Mouse (Mus musculus): ENCODE measurements around the gene Ryr2. TPM values are rescaled to one million over a fixed set of nuclear protein-coding genes. Genes with fewer than 3 reads are reported as not detected.

Gene Ryr2
- polyA plus RNA-seq, 1 experiment from 2014 or later = 8.4 TPM

DNA sequence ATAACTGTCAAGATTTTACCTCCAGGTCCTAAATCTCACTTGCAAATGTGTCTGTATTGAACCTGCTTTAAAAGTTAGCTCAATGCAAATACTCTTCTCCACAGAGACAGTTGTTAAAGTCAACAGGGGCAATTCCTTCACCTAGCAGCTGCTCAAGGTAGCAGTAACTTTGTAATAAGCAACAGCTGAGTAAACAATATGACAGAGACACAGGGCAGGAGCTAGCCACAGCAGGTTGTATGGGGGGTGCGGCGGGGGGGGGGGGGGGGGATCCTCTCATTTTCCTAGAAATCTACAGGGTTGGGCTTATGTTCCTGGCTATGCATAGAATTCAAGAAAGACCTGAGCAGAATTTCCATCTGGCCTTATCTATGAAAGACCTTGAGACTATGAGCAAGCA is 339.8 kb downstream of the Ryr2 start:
- Histone ChIP-seq H3K4me3 (replicated peaks; ENCODE audit: low read length) (no peak overlapping the region), H3K9ac (no peak overlapping the region), H3K27me3 (ENCODE audit: control insufficient read depth, insufficient read depth, low read length) (no peaks in the 10 kb centered on the region), H3K4me1 (replicated peaks; ENCODE audit: control insufficient read depth, insufficient read depth, low read length) (no peaks in the 10 kb centered on the region), H3K36me3 (replicated peaks; ENCODE audit: control insufficient read depth, insufficient read depth) (0 out of 2 replicates have a peak, but pooled peaks cover 4% of the 10 kb centered on the region), H3K27ac (no peak overlapping the region), H3K9me3 (ENCODE audit: control insufficient read depth, low read length) (no peaks in the 10 kb centered on the region), H3K4me2 (replicated peaks) (no peak overlapping the region)
- 78% methylated on average over 2 of the region's 2 CpGs for WGBS
- ATAC-seq (ENCODE audit: low FRiP score) = no peak
- no peak for DNase-seq (ENCODE audit: low spot score)

DNA sequence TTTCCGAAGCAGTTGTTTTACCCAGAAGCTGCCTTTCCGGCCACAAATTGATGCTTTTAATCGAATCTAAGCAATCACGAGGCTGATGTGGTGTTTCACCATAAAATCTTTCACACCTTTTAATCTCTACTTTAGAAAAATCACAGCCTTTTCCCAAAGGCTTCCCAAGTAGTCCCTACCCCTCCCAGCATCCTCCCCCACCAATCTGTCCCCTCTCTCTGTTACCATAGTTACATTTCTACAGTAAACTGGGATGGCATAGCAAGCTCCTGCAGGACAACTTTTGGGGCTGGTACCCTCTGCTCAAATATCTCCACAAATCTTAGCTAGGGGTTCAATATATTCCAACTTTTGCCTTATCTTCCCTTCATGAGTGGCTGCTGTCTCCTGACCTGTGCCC is 342.8 kb downstream of the Ryr2 start:
- no peaks in the 10 kb centered on the region for H3K27me3 ChIP-seq (ENCODE audit: control insufficient read depth, insufficient read depth, low read length)
- WGBS = 90% methylated on average over 4 of the region's 4 CpGs
- H3K9me3 ChIP-seq (ENCODE audit: control insufficient read depth, low read length) = no peaks in the 10 kb centered on the region
- H3K4me2 ChIP-seq (replicated peaks) = no peak overlapping the region
- H3K9ac ChIP-seq = no peak overlapping the region
- H3K27ac ChIP-seq = no peak overlapping the region
- no peaks in the 10 kb centered on the region for H3K4me1 ChIP-seq (replicated peaks; ENCODE audit: control insufficient read depth, insufficient read depth, low read length)
- no peaks in the 10 kb centered on the region for H3K36me3 ChIP-seq (replicated peaks; ENCODE audit: control insufficient read depth, insufficient read depth)
- DNase-seq (ENCODE audit: low spot score) (no peak), ATAC-seq (ENCODE audit: low FRiP score) (no peak)
- no peak overlapping the region for H3K4me3 ChIP-seq (replicated peaks; ENCODE audit: low read length)

GRCm38 (mm10) chr13:11763104-11763503 is 343.6 kb downstream of the Ryr2 start:
- Histone ChIP-seq H3K9me3 (ENCODE audit: control insufficient read depth, low read length) (no peaks in the 10 kb centered on the region), H3K4me2 (replicated peaks) (no peak overlapping the region), H3K9ac (no peak overlapping the region), H3K4me3 (replicated peaks; ENCODE audit: low read length) (no peak overlapping the region), H3K4me1 (replicated peaks; ENCODE audit: control insufficient read depth, insufficient read depth, low read length) (no peaks in the 10 kb centered on the region), H3K27me3 (ENCODE audit: control insufficient read depth, insufficient read depth, low read length) (no peaks in the 10 kb centered on the region), H3K36me3 (replicated peaks; ENCODE audit: control insufficient read depth, insufficient read depth) (no peaks in the 10 kb centered on the region), H3K27ac (no peak overlapping the region)
- DNase-seq (ENCODE audit: low spot score) = peak; percentile 79
- 87% methylated on average over 3 of the region's 3 CpGs for WGBS
- ATAC-seq (ENCODE audit: low FRiP score) = no peak; the same call in 1 of the 2 replicates

GRCm38 (mm10) chr13:11757894-11758293 is 348.9 kb downstream of the Ryr2 start:
- H3K4me3 ChIP-seq (replicated peaks; ENCODE audit: low read length) = no peak overlapping the region
- H3K4me2 ChIP-seq (replicated peaks) = no peak overlapping the region
- H3K9ac ChIP-seq = no peak overlapping the region
- no peaks in the 10 kb centered on the region for H3K4me1 ChIP-seq (replicated peaks; ENCODE audit: control insufficient read depth, insufficient read depth, low read length)
- DNase-seq (ENCODE audit: low spot score) (no peak), ATAC-seq (ENCODE audit: low FRiP score) (peak; percentile 55; the same call in 1 of the 2 replicates)
- no peaks in the 10 kb centered on the region for H3K27me3 ChIP-seq (ENCODE audit: control insufficient read depth, insufficient read depth, low read length)
- 33% methylated on average over 7 of the region's 7 CpGs for WGBS
- H3K9me3 ChIP-seq (ENCODE audit: control insufficient read depth, low read length) = no peaks in the 10 kb centered on the region
- no peak overlapping the region; the same call in 1 of the 2 replicates for H3K27ac ChIP-seq
- H3K36me3 ChIP-seq (replicated peaks; ENCODE audit: control insufficient read depth, insufficient read depth) = no peaks in the 10 kb centered on the region

DNA sequence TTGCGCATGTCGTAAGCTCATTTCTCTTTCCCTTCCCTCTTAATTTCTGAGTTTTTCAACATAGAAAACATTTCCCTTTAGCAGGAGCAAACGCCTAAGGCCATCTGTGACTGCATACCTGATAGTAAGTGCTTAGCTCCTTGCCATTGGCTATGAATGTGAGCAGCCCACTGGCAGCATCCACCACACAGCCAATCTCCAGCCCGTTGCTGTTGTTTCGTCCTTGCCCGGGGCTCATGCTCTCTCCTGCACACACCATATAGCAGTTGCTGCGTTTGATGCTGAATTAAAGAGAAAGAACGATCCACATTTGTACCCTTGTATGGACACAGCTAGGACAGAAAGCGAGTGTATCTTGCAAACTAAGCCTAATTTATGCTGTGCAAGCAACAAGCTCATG is 361.3 kb downstream of the Ryr2 start:
- H3K4me2 ChIP-seq (replicated peaks) = no peak overlapping the region
- H3K36me3 ChIP-seq (replicated peaks; ENCODE audit: control insufficient read depth, insufficient read depth) = 0 out of 2 replicates have a peak, but pooled peaks cover 11% of the 10 kb centered on the region
- no peaks in the 10 kb centered on the region for H3K4me1 ChIP-seq (replicated peaks; ENCODE audit: control insufficient read depth, insufficient read depth, low read length)
- no peaks in the 10 kb centered on the region for H3K27me3 ChIP-seq (ENCODE audit: control insufficient read depth, insufficient read depth, low read length)
- no peaks in the 10 kb centered on the region for H3K9me3 ChIP-seq (ENCODE audit: control insufficient read depth, low read length)
- ATAC-seq (ENCODE audit: low FRiP score) = no peak
- DNase-seq (ENCODE audit: low spot score) = no peak
- H3K9ac ChIP-seq = no peak overlapping the region
- H3K27ac ChIP-seq = no peak overlapping the region
- H3K4me3 ChIP-seq (replicated peaks; ENCODE audit: low read length) = no peak overlapping the region
- 92% methylated on average over 9 of the region's 9 CpGs for WGBS

DNA sequence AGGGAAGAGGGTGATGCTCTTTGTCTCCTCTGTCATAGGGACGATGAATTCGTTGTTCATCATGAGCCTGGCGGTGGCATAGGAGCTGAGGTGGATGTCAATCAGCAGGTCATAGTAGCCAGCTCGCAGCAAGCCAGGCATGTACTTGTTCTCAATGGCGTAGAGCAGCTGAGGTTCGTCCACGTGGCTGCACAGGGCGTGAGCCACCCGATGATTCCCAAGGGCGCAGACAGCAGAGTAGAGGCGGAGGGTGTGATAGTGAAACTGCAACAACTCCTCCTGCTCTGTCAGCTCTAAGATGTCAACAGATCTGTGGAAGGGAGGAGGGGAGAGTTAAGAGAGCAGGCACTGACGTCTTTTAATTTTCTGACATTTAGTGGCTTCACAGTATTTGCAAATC is 368.5 kb downstream of the Ryr2 start:
- Histone ChIP-seq H3K9ac (no peak overlapping the region), H3K27me3 (ENCODE audit: control insufficient read depth, insufficient read depth, low read length) (no peaks in the 10 kb centered on the region), H3K4me2 (replicated peaks) (no peak overlapping the region), H3K36me3 (replicated peaks; ENCODE audit: control insufficient read depth, insufficient read depth) (0 out of 2 replicates have a peak, but pooled peaks cover 12% of the 10 kb centered on the region), H3K9me3 (ENCODE audit: control insufficient read depth, low read length) (no peaks in the 10 kb centered on the region), H3K4me3 (replicated peaks; ENCODE audit: low read length) (no peak overlapping the region), H3K27ac (no peak overlapping the region), H3K4me1 (replicated peaks; ENCODE audit: control insufficient read depth, insufficient read depth, low read length) (no peaks in the 10 kb centered on the region)
- DNase-seq (ENCODE audit: low spot score) (no peak), ATAC-seq (ENCODE audit: low FRiP score) (no peak)
- WGBS = 91% methylated on average over 12 of the region's 12 CpGs

DNA sequence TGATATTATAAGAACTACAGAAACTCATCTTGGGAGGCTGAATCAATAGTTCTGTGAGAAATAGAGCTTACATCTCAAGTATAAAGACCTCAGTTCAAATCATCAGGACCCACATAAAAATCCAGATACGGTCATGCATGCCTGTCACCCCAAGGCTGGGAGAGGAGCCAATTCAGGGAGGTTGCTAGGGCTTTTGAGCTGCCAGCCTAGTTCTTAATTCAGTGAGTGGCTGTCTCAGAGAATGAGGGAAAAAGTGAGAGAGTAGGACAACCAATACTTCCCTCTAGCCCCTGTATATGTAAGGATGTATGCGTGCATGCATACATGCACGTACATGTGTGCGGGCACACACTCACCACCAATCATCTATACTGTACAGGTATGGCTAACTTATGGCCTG is 390.5 kb downstream of the Ryr2 start:
- ATAC-seq (ENCODE audit: low FRiP score) = no peak
- Histone ChIP-seq H3K4me1 (replicated peaks; ENCODE audit: control insufficient read depth, insufficient read depth, low read length) (no peaks in the 10 kb centered on the region), H3K9ac (no peak overlapping the region), H3K4me2 (replicated peaks) (no peak overlapping the region), H3K4me3 (replicated peaks; ENCODE audit: low read length) (no peak overlapping the region), H3K36me3 (replicated peaks; ENCODE audit: control insufficient read depth, insufficient read depth) (no peaks in the 10 kb centered on the region), H3K27me3 (ENCODE audit: control insufficient read depth, insufficient read depth, low read length) (no peaks in the 10 kb centered on the region), H3K9me3 (ENCODE audit: control insufficient read depth, low read length) (no peaks in the 10 kb centered on the region), H3K27ac (no peak overlapping the region)
- 95% methylated on average over 4 of the region's 4 CpGs for WGBS
- no peak for DNase-seq (ENCODE audit: low spot score)

DNA sequence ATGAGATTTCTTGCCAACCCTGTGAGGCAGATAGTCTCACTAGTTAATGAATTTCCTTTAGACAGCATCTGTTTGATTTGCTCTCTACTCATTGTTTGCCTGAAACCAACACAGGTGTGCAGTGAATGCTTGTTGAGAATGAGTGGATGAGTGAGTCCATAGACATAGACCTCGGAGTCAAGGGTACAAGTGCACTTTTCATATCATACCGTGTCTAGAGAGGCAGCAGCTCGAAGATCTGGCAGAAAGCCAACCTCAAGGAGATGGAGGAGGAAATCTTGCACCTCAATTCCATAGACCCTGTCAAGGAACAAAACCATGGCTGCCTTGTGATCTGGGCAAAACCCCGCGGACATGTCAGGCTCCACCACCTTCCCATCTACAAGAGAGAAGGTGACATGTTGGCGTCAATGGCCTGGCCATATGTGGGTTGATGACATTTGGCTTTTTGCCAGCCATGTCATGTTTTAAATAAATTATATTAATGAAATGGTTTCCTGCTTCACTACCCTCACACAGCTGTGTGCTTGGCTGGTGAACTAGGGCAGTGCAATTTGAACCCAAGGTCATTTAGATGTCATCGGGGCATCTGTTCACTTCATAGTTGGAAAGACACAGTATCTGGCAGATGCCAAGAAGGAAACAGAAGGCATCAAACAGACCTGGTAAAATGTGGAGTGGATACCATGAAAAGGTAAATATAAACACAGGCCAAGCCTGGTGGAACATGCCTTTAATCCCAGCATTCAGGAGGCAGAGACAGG is 396.9 kb downstream of the Ryr2 start:
- no peaks in the 10 kb centered on the region for H3K27me3 ChIP-seq (ENCODE audit: control insufficient read depth, insufficient read depth, low read length)
- no peak overlapping the region for H3K4me3 ChIP-seq (replicated peaks; ENCODE audit: low read length)
- ATAC-seq (ENCODE audit: low FRiP score) (peak; percentile 73; the same call in 1 of the 2 replicates), DNase-seq (ENCODE audit: low spot score) (peak; percentile 25)
- H3K4me1 ChIP-seq (replicated peaks; ENCODE audit: control insufficient read depth, insufficient read depth, low read length) = no peaks in the 10 kb centered on the region
- no peak overlapping the region for H3K4me2 ChIP-seq (replicated peaks)
- no peak overlapping the region for H3K27ac ChIP-seq
- no peak overlapping the region for H3K9ac ChIP-seq
- whole genome bisulfite sequencing = 82% methylated on average over 7 of the region's 7 CpGs
- no peaks in the 10 kb centered on the region for H3K36me3 ChIP-seq (replicated peaks; ENCODE audit: control insufficient read depth, insufficient read depth)
- H3K9me3 ChIP-seq (ENCODE audit: control insufficient read depth, low read length) = no peaks in the 10 kb centered on the region

GRCm38 (mm10) chr13:11701721-11702120 is 405.0 kb downstream of the Ryr2 start:
- Histone ChIP-seq H3K27me3 (ENCODE audit: control insufficient read depth, insufficient read depth, low read length) (no peaks in the 10 kb centered on the region), H3K9me3 (ENCODE audit: control insufficient read depth, low read length) (no peaks in the 10 kb centered on the region), H3K4me2 (replicated peaks) (no peak overlapping the region), H3K4me3 (replicated peaks; ENCODE audit: low read length) (no peak overlapping the region), H3K4me1 (replicated peaks; ENCODE audit: control insufficient read depth, insufficient read depth, low read length) (no peaks in the 10 kb centered on the region), H3K36me3 (replicated peaks; ENCODE audit: control insufficient read depth, insufficient read depth) (no peaks in the 10 kb centered on the region), H3K27ac (no peak overlapping the region), H3K9ac (no peak overlapping the region)
- no peak for ATAC-seq (ENCODE audit: low FRiP score)
- WGBS = 94% methylated on average over 3 of the region's 3 CpGs
- DNase-seq (ENCODE audit: low spot score) = no peak

All from hindbrain, embryonic 14.5 days (tissue).